Mouse (Mus musculus): ENCODE measurements around the gene Crcp.
"Not testable (repeated sequence)": the region's sequence is repeated elsewhere in the genome, so short reads cannot be mapped to it uniquely, and the experiment has no call there.

Crcp gene

GRCm38 (mm10) chr5:130023067-130023766 is 5.9 kb upstream of the Crcp start:
- DNase-seq (ENCODE audit: extremely low spot score, low read depth, low spot score) = no peak

DNA sequence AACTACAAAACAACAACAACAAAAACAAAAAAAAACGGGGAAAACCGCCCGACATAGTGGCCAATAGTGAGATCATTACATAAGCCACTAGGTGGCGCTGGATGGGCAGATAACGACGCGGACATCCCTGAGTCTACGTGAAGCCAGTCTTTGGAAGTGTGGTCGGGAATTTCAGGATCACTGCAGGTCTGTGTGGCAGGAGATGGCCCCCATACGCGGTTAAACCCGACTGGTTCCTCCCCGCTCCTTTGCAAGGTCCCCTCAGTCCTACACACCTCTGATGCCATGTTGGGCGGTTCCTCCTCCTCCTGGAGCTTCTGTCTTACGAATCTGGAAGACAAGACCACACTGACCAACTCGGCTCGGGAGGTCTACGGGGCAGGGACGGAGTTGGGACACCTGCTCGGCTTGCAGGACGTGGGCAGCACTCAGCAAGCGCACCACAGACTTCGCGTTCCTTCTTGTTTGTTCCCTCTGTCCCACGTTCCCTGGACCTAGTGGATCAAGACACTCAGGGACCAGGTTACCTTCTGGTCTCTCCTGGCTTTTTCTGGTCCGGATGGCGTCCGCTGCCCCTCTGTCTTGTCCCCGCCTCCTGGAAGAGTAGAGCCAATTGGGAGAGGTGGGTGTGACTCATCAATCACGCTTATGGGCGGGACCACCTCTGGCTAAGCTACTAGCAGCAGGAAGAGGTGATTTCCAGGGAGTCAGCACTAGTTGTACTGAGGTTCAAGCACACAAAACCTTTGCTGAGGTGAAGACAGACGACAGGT is 5.1 kb upstream of the Crcp start:
- peak; percentile 73 for DNase-seq (ENCODE audit: extremely low spot score, low read depth, low spot score)

GRCm38 (mm10) chr5:130027134-130027533 is 2.0 kb upstream of the Crcp start:
- no peak for DNase-seq (ENCODE audit: extremely low spot score, low read depth, low spot score)

DNA sequence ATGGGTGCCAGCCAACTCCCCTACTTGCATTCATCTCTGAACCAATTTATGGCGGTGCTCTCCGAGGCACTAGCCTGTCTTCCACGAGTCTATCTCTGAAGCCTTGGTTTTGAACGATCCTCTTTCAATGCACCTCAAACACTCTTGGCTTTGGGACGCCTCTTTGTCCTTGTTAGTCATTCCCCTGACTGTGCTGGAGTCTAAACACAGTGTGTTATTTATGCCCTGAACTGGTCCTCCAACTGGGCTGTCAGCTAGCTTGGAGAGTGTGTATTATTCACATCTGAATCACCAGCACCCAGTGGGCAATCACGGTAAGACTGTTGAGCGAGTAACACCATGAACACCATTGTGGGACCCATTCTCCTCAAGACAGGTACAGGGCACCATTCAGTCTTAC is 1.4 kb upstream of the Crcp start:
- no peak for DNase-seq (ENCODE audit: extremely low spot score, low read depth, low spot score)

- DNase-seq (ENCODE audit: extremely low spot score, low read depth, low spot score) = no peak
Measured at GRCm38 (mm10) chr5:130031410-130032390, 2.6 kb downstream of the Crcp start.

- DNase-seq (ENCODE audit: extremely low spot score, low read depth, low spot score) = no peak
Measured at GRCm38 (mm10) chr5:130033869-130034268, 4.8 kb downstream of the Crcp start.

- not testable (repeated sequence) for DNase-seq (ENCODE audit: extremely low spot score, low read depth, low spot score)
Measured at GRCm38 (mm10) chr5:130036300-130036699, 7.2 kb downstream of the Crcp start.

- peak; percentile 31 for DNase-seq (ENCODE audit: extremely low spot score, low read depth, low spot score)
Measured at GRCm38 (mm10) chr5:130037752-130038455, 8.8 kb downstream of the Crcp start.

DNA sequence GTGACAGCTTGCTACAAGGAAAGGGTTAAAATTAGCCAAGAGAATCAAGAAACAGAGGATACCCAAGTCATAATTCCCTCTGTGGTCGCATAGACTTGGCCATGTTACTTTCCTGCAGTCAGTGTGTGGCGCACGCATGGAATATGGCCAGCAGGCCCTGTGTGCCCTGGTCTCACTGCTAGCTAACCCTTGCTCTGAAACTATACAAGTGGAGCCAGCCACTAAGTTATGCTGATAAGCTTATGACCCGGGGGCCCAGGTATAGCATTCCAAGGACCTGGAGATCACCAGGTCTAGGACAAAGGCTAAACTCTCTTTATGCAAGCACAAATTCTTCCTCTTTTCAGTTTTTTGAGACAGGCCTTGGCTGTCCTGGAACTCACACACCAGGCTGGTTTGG is 11.7 kb downstream of the Crcp start:
- no peak for DNase-seq (ENCODE audit: extremely low spot score, low read depth, low spot score)

- DNase-seq (ENCODE audit: extremely low spot score, low read depth, low spot score) = no peak
Measured at GRCm38 (mm10) chr5:130041262-130041661, 12.2 kb downstream of the Crcp start.

- DNase-seq (ENCODE audit: extremely low spot score, low read depth, low spot score) = no peak
Measured at GRCm38 (mm10) chr5:130043741-130044140, 14.7 kb downstream of the Crcp start.

DNA sequence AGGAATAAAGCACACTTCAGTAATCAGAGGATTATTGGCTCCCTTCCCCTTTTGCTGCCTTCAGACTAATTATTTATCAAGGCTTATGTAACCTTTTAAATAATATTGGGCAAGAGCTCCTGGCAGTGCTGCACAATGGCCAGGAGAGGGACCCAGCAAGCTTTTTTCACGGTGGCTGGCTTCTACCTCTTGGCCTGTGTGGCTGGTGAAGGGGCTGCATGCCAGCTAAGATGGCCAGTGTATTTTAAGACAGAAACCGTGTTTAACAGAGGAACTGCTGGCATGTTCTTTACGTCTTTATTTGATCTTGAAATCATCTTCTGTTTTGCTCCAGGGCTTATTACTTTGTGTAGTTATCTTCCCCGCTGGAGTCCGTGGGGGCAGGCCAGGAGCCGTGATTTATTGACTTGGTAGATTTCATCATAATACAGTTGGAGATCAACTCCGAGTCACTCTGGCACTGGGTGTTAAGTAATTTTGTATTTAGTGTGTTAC is 15.2 kb downstream of the Crcp start:
- DNase-seq (ENCODE audit: extremely low spot score, low read depth, low spot score) = no peak

DNA sequence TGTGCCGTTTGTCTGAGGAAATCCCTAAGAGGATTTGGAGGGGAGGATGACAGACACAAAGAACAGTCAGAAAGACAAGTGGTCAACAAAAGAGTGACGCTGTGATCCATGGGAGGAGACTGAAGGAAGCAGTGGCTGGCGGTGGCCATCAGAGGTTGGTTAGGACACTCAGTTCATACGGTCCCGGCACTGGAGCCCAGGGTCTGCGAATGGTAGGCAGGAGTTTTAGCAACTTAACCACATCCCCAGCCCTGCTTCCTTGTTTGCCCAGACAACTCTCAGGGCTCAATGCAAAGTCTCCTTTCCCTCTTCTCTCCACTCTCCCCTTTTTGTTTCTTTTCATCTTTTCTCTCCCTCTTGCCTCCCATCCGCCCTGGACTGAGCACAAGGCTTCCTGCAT is 17.0 kb downstream of the Crcp start:
- DNase-seq (ENCODE audit: extremely low spot score, low read depth, low spot score) = no peak

- DNase-seq (ENCODE audit: extremely low spot score, low read depth, low spot score) = no peak
Measured at GRCm38 (mm10) chr5:130046589-130046988, 17.5 kb downstream of the Crcp start.

- no peak for DNase-seq (ENCODE audit: extremely low spot score, low read depth, low spot score)
Measured at GRCm38 (mm10) chr5:130047013-130047412, 17.9 kb downstream of the Crcp start.

DNA sequence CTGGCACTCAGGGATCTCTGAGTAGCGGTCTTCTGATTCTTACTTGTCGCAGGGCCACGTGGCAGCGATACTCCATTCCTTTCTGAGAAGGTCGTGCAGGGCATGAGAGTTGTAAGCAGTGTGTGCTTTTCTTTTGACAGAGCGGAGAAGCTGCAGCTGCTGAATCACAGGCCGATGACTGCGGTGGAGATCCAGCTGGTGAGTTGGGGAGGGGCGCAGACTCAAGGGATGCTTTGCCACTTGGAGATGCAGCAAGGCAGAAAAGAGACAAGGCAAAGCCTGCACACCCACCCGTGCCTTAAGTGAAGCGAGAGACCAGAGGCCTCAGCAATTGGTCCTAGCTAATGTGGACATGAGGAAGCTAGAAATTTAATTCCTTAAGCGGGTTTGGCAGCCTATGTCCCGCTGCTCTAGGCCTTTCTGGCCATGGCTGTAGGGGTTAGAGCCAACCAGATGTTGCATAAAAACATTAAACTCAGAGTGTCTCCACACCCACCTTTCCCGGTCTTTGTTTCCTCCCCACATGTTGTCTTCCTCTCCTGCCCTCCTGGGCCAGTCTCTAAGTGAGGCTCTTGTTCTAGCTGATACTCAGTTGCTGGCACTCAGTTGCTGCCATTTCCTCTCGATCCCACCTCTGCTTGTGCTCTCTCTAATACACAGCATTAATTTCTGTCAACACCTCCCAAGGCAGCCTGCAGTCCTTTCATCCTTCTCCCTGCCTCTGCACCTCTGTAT is 19.9 kb downstream of the Crcp start:
- no peak for DNase-seq (ENCODE audit: extremely low spot score, low read depth, low spot score)

DNA sequence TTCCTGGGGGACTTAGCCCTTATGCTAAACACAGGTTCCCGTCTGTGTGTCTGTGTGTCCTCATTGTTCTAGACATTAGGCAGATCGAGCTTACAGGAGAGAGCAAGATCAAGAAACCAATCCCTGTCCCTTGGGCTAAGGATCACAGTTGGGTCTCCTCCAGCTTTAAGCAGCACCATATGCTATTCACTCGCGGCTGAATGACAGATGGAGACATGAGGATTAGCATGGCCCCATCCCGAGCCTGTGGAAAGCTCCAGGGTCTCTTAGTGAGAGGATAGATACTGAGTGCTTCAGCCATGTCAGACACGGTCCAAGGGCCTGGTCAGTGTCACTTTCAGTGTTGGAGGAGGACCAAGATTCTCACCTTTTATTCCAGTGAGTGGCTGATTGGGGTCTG is 21.3 kb downstream of the Crcp start:
- DNase-seq (ENCODE audit: extremely low spot score, low read depth, low spot score) = no peak

GRCm38 (mm10) chr5:130051073-130051860 is 22.2 kb downstream of the Crcp start:
- no peak for DNase-seq (ENCODE audit: extremely low spot score, low read depth, low spot score)

- DNase-seq (ENCODE audit: extremely low spot score, low read depth, low spot score) = no peak
Measured at GRCm38 (mm10) chr5:130052510-130052909, 23.4 kb downstream of the Crcp start.
